Mouse (Mus musculus) lung, embryonic 15.5 days (tissue): ENCODE measurements around the gene Aldoart1. TPM values are rescaled to one million over a fixed set of nuclear protein-coding genes. Genes with fewer than 3 reads are reported as not detected.

Source experiments
- ATAC-seq: fragments of 200-750 bp; cut with Nextera tagmentation; 2 replicates; pipeline ENCODE4 v1.8.0; 2017; ENCODE audit warnings: moderate number of reproducible peaks, borderline replicate concordance; ENCODE audit not compliant: low FRiP score, low TSS enrichment; ENCODE audit errors: extremely low read depth
- H3K27ac ChIP-seq: fragments of 300-500 bp; sonication (generic); 2 replicates; pipeline ENCODE4 v1.5.1; 2015; ENCODE audit warnings: moderate library complexity, mild to moderate bottlenecking, inconsistent platforms
- H3K27me3 ChIP-seq: fragments of 300-500 bp; sonication (generic); 2 replicates; pipeline ENCODE4 v1.6.1; 2015; ENCODE audit warnings: inconsistent platforms
- H3K36me3 ChIP-seq: fragments of 300-500 bp; sonication (generic); 2 replicates; pipeline ENCODE4 v1.6.1; 2015; ENCODE audit warnings: inconsistent platforms
- H3K4me1 ChIP-seq: fragments of 300-500 bp; sonication (generic); 2 replicates; pipeline ENCODE4 v1.6.1; 2015; ENCODE audit warnings: inconsistent platforms
- H3K4me2 ChIP-seq: fragments of 300-500 bp; sonication (generic); 2 replicates; pipeline ENCODE4 v1.6.1; 2015; ENCODE audit warnings: inconsistent platforms, mild to moderate bottlenecking, moderate library complexity
- H3K4me3 ChIP-seq: fragments of 300-500 bp; sonication (generic); 2 replicates; pipeline ENCODE4 v1.5.1; 2015; ENCODE audit warnings: mild to moderate bottlenecking, inconsistent platforms
- H3K9ac ChIP-seq: fragments of 300-500 bp; sonication (generic); 2 replicates; pipeline ENCODE4 v1.6.1; 2015; ENCODE audit warnings: inconsistent platforms
- H3K9me3 ChIP-seq: fragments of 300-500 bp; sonication (generic); 2 replicates; pipeline ENCODE4 v1.6.1; 2016; ENCODE audit warnings: inconsistent platforms
- WGBS: fragments of 180-500 bp; shearing (Covaris S2); methylation state at CpG from one replicate; pipeline ENCODE4 v1.1.7; 2015; 5-methylcytosine and 5-hydroxymethylcytosine counted together
- polyA plus RNA-seq: library from polyadenylated mRNA; unstranded; fragments of >200 nt; fragmentation: Nextera tagmentation; extraction: Ambion mirVana; gene quantifications from 2 replicates; pipeline ENCODE4 v1.2.1, GENCODE M21; 2015

Aldoart1 gene
- polyA plus RNA-seq = not detected in 2 replicates

DNA sequence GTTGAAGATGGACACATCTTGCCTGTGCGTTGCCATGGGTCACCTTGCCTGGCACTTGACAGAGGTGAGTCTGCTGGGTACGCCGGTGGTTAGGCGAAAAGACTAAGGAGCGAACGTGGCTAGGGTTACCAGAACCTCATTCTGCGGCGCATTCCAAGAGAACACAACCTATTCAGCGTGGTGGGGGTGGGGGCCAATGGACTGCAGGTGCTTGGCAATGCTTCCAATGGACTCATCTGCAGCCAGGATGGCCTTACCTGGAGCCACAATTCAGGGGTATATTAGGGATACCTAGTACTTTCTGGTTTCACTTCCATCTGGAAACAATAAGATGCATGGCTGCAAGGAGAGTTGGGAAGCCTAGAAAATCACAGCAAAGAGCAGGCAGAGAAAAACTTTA, at the start of gene Aldoart1:
TSS of gene Aldoart1 (minus strand) at position 101 of the 400 bp plus-strand sequence.
- no peak within 1 kb of the TSS for H3K9ac ChIP-seq
- H3K4me2 ChIP-seq = no peak within 1 kb of the TSS
- no peak within 1 kb of the TSS for H3K4me3 ChIP-seq
- H3K4me1 ChIP-seq = no peaks in the 10 kb centered on the region
- no peaks in the 10 kb centered on the region for H3K9me3 ChIP-seq
- H3K27ac ChIP-seq = no peak within 1 kb of the TSS
- no peaks in the 10 kb centered on the region for H3K27me3 ChIP-seq
- no peaks in the 10 kb centered on the region for H3K36me3 ChIP-seq
- 91% methylated on average over 9 of the region's 9 CpGs for WGBS
- no peak for ATAC-seq

DNA sequence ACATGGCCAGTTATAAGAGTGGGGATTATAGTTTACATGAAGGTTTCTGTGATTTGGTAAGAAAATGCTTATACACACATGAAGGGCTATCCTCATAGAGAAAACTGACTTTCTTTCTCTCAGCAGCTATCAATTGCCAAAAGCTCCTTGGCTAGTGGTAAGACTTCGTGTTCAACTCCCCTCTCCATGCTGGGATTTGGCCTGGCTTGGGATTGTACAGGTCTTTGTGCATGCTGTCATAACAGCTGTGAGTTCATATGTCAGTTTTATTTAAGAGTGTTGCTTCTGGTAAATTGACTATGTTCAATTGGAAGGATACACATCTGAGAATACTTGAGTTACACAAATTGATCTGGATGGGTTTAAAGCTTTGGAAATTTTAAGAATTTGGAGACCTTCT, 49.1 kb upstream of the Aldoart1 start:
- Histone ChIP-seq H3K4me2 (no peak overlapping the region), H3K36me3 (no peaks in the 10 kb centered on the region), H3K9me3 (no peaks in the 10 kb centered on the region), H3K4me1 (no peaks in the 10 kb centered on the region), H3K4me3 (no peak overlapping the region), H3K27me3 (no peaks in the 10 kb centered on the region), H3K9ac (no peak overlapping the region), H3K27ac (no peak overlapping the region)
- WGBS = 52% methylated on average over 1 of the region's 1 CpGs
- no peak for ATAC-seq

DNA sequence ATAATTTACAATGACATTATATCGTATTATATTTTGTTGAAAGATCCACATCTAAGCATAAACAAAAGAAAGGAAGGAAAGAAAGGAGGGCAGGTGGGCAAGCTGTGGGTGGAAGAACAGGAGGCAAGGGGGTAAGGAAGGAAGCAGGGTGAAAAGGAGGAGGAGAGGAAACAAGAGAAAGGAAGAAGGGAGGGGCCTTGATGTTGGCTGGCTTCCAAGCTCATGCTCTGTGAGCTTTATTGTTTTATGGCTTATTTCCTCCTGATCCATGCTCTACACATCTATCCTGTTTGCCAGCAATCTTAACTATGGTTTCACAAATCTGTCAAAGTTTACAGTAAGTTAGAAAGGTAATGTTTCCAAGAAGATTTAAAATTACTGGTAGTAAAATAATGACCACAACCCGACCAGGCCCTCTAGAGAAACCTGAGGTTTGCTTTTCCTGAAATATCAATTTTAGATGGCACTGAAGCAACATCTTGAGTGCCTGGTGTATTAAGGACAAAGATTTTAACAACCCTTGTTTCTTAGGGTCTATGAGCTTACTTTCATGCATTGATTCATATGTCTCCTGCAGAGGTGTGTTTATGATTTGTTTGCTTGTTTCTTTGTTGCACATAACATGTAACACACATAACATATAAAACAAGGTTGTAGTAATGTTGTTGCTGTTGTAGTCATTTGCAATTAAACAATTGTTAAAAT, 13.1 kb upstream of the Aldoart1 start:
- no peaks in the 10 kb centered on the region for H3K27me3 ChIP-seq
- H3K27ac ChIP-seq = no peak overlapping the region
- no peaks in the 10 kb centered on the region for H3K9me3 ChIP-seq
- ATAC-seq = no peak; the same call in 1 of the 2 replicates
- H3K4me1 ChIP-seq = no peaks in the 10 kb centered on the region
- H3K9ac ChIP-seq = no peak overlapping the region
- WGBS = 61% methylated on average over 2 of the region's 2 CpGs
- H3K4me2 ChIP-seq = no peak overlapping the region
- H3K4me3 ChIP-seq = no peak overlapping the region
- H3K36me3 ChIP-seq = no peaks in the 10 kb centered on the region

DNA sequence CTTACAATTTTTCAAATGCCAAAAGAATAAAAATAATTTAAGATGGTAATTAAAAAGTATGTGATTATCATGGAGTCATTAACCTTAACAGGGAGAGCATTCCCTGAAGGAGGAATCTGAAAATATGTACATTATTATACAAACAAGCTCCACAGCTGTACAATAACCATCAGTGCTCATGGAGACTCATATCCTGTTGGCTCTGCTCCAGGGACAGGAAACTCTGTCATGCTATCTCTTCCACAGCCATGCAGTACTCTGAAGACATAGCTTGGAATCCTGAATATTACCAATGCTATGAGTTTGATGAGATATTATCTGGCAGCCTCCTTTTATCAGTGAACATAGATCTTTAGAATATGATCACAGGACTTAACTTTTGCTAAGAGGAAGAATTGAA, 8.2 kb downstream of the Aldoart1 start:
- Histone ChIP-seq H3K4me3 (no peak overlapping the region), H3K4me2 (no peak overlapping the region), H3K36me3 (no peaks in the 10 kb centered on the region), H3K27me3 (no peaks in the 10 kb centered on the region), H3K4me1 (no peaks in the 10 kb centered on the region), H3K9ac (no peak overlapping the region), H3K27ac (no peak overlapping the region), H3K9me3 (no peaks in the 10 kb centered on the region)
- no peak for ATAC-seq

DNA sequence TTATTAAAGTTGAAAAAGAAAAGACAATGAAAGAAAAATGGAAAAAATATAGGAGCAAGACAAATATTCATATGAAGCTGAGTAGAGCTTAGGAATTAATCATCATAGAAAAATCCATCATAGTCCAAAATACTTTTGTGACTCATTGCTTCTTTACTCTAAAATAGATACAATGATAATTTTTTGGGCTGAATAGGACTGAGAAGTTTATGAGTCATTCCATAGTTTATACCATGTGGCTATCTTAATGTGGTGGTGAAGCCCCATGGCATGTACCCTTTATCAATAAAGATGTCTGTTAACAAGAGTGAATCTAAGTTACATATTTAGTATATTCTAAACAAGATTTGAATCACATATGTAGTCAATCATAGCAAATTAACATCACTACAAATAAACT, 9.4 kb downstream of the Aldoart1 start:
- H3K27me3 ChIP-seq = no peaks in the 10 kb centered on the region
- H3K4me2 ChIP-seq = no peak overlapping the region
- no peaks in the 10 kb centered on the region for H3K36me3 ChIP-seq
- no peak overlapping the region for H3K27ac ChIP-seq
- H3K4me3 ChIP-seq = no peak overlapping the region
- H3K4me1 ChIP-seq = no peaks in the 10 kb centered on the region
- no peak overlapping the region for H3K9ac ChIP-seq
- H3K9me3 ChIP-seq = no peaks in the 10 kb centered on the region
- ATAC-seq = no peak

DNA sequence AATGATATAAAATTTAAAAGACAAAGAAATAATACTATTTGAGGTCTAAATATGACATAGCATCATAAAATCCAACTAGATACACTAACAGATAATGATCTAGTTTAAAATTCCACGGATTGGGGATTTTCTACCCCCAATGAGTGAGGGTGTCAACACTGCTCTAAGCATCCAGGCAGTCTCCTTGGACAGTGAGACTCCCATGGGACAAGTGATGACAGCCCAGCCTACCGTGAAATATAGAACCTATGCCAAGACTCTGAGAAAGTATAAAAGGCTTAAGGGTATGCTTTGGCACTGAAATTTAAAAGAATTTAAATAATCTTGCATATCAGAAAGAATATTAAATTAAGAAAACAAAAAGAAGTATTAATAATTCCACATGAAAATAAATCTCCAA, 16.0 kb downstream of the Aldoart1 start:
- no peak overlapping the region for H3K4me3 ChIP-seq
- H3K9ac ChIP-seq = no peak overlapping the region
- WGBS = 50% methylated on average over 2 of the region's 2 CpGs
- H3K27ac ChIP-seq = no peak overlapping the region
- no peaks in the 10 kb centered on the region for H3K27me3 ChIP-seq
- ATAC-seq = no peak
- H3K4me1 ChIP-seq = no peaks in the 10 kb centered on the region
- no peaks in the 10 kb centered on the region for H3K9me3 ChIP-seq
- H3K36me3 ChIP-seq = no peaks in the 10 kb centered on the region
- H3K4me2 ChIP-seq = no peak overlapping the region

DNA sequence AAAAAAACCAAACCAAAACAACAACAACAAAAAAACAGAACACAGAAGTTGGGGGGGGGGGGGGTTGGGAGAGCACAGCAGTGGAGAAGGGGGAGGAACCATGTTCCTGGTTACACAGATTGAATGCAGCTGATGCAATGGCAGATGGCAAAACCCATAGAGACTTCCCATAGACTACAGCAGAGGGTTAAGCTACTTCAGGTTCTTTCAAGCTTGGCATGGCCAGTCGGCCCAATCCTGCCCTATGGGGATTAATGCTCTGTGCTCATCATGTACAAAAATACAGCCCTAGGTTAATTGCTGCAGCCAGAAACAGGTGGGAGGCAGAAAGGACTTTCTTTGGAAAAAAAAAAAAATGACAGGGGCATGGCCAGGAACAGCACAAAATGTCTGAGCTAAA, 17.0 kb downstream of the Aldoart1 start:
- Histone ChIP-seq H3K36me3 (no peaks in the 10 kb centered on the region), H3K27me3 (no peaks in the 10 kb centered on the region), H3K9me3 (no peaks in the 10 kb centered on the region), H3K27ac (no peak overlapping the region), H3K4me3 (no peak overlapping the region), H3K4me2 (no peak overlapping the region), H3K4me1 (no peaks in the 10 kb centered on the region), H3K9ac (no peak overlapping the region)
- 74% methylated on average over 1 of the region's 1 CpGs for WGBS
- ATAC-seq = no peak

DNA sequence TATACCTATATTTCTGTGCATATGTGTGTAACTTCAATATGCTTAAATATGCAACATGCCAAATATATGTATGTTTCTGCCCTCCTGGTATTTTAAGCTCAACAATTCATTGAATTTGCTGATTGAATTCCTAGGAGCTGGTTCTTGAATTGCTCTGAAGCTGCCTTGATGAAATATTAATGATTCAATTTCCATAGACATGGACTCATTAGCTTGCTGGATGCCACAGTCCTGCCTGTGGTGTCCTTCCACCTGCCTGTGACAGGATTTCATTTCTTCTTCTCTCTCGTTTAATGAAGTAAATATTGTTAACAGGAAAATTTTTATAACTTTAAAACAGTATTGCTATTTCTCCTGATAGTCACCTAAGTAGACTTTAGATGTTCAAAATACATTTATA, 51.6 kb downstream of the Aldoart1 start:
- Histone ChIP-seq H3K27ac (no peak overlapping the region), H3K36me3 (no peaks in the 10 kb centered on the region), H3K27me3 (no peaks in the 10 kb centered on the region), H3K9ac (no peak overlapping the region), H3K4me2 (no peak overlapping the region), H3K4me3 (no peak overlapping the region), H3K4me1 (no peaks in the 10 kb centered on the region), H3K9me3 (no peaks in the 10 kb centered on the region)
- WGBS = 74% methylated on average over 1 of the region's 1 CpGs
- ATAC-seq = no peak
